Mouse (Mus musculus): ENCODE results near the gene Fibcd1.

Fibcd1 gene

GRCm38 (mm10) chr2:31811086-31811958, 34.5 kb downstream of the Fibcd1 start:
- DNase-seq (ENCODE audit: low spot score) = no peak

- DNase-seq (ENCODE audit: low spot score) = no peak
These were observed 35.4 kb downstream of the Fibcd1 start, which contains the start of gene Qrfp for GRCm38 (mm10) chr2:31810444-31810843. Qrfp (minus strand) TSS chr2:31810580.

GRCm38 (mm10) chr2:31809358-31809740, 36.5 kb downstream of the Fibcd1 start:
- DNase-seq (ENCODE audit: low spot score) = no peak

- DNase-seq (ENCODE audit: low spot score) = peak; percentile 55
These were observed 37.1 kb downstream of the Fibcd1 start for GRCm38 (mm10) chr2:31808410-31809357.

- DNase-seq (ENCODE audit: low spot score) = peak; percentile 77
These were observed 39.0 kb downstream of the Fibcd1 start for GRCm38 (mm10) chr2:31806639-31807382.

GRCm38 (mm10) chr2:31803480-31803879, 42.3 kb downstream of the Fibcd1 start:
- DNase-seq (ENCODE audit: low spot score) = no peak

- no peak for DNase-seq (ENCODE audit: low spot score)
These were observed 43.0 kb downstream of the Fibcd1 start for GRCm38 (mm10) chr2:31802811-31803210.

- DNase-seq (ENCODE audit: low spot score) = no peak
These were observed 44.4 kb downstream of the Fibcd1 start for GRCm38 (mm10) chr2:31801416-31801815.

- no peak for DNase-seq (ENCODE audit: low spot score)
These were observed 48.9 kb downstream of the Fibcd1 start for GRCm38 (mm10) chr2:31796943-31797342.

GRCm38 (mm10) chr2:31792611-31793010, 53.2 kb downstream of the Fibcd1 start:
- no peak for DNase-seq (ENCODE audit: low spot score)

- no peak for DNase-seq (ENCODE audit: low spot score)
These were observed 54.5 kb downstream of the Fibcd1 start for GRCm38 (mm10) chr2:31791260-31791659.

- DNase-seq (ENCODE audit: low spot score) = no peak
These were observed 55.0 kb downstream of the Fibcd1 start for GRCm38 (mm10) chr2:31790728-31791251.

GRCm38 (mm10) chr2:31789215-31789614, 56.6 kb downstream of the Fibcd1 start:
- DNase-seq (ENCODE audit: low spot score) = no peak

- peak; percentile 59 for DNase-seq (ENCODE audit: low spot score)
These were observed 57.6 kb downstream of the Fibcd1 start for GRCm38 (mm10) chr2:31788227-31788626.

- DNase-seq (ENCODE audit: low spot score) = peak; percentile 93
These were observed 58.8 kb downstream of the Fibcd1 start for GRCm38 (mm10) chr2:31787029-31787428.

- peak; percentile 89 for DNase-seq (ENCODE audit: low spot score)
These were observed 60.7 kb downstream of the Fibcd1 start for GRCm38 (mm10) chr2:31785074-31785473.

GRCm38 (mm10) chr2:31782958-31783602, 62.7 kb downstream of the Fibcd1 start:
- no peak for DNase-seq (ENCODE audit: low spot score)

GRCm38 (mm10) chr2:31779258-31779657, 66.5 kb downstream of the Fibcd1 start:
- DNase-seq (ENCODE audit: low spot score) = no peak

- DNase-seq (ENCODE audit: low spot score) = no peak
These were observed 69.3 kb downstream of the Fibcd1 start for GRCm38 (mm10) chr2:31776479-31776878.

- DNase-seq (ENCODE audit: low spot score) = no peak
These were observed 74.9 kb downstream of the Fibcd1 start for GRCm38 (mm10) chr2:31770781-31771441.
